Mouse (Mus musculus): ENCODE measurements at regions not wholly inside any gene's neighbourhood (a gene's known extent, or its start where the extent isn't known, plus 50 kb on each side); places are given as distances from the start of the nearest gene placed in this dataset.

GRCm38 (mm10) chr1:88838661-88839274 is 136.7 kb upstream of the Arl4c start:
- Histone ChIP-seq H3K36me3 (ENCODE audit: control insufficient read depth, insufficient read depth, low read length) (no peaks in the 10 kb centered on the region), H3K27me3 (ENCODE audit: control insufficient read depth, insufficient read depth, low read length) (no peaks in the 10 kb centered on the region), H3K27ac (ENCODE audit: low read depth, low read length) (peak overlapping the region; percentile 80), H3K4me1 (ENCODE audit: control insufficient read depth, insufficient read depth, low read length) (peaks cover 24% of the 10 kb centered on the region), H3K4me3 (ENCODE audit: low read depth, low read length) (no peak overlapping the region), H3K4me2 (no peak overlapping the region), H3K9me3 (ENCODE audit: control insufficient read depth, low read length) (no peaks in the 10 kb centered on the region), H3K9ac (ENCODE audit: low read length) (no peak overlapping the region)
- peak; percentile 86 for DNase-seq (ENCODE audit: low spot score, missing footprints)
- WGBS: 31% methylated on average over 11 of the region's 11 CpGs
- peak; percentile 77 for ATAC-seq (ENCODE audit: low FRiP score)

DNA sequence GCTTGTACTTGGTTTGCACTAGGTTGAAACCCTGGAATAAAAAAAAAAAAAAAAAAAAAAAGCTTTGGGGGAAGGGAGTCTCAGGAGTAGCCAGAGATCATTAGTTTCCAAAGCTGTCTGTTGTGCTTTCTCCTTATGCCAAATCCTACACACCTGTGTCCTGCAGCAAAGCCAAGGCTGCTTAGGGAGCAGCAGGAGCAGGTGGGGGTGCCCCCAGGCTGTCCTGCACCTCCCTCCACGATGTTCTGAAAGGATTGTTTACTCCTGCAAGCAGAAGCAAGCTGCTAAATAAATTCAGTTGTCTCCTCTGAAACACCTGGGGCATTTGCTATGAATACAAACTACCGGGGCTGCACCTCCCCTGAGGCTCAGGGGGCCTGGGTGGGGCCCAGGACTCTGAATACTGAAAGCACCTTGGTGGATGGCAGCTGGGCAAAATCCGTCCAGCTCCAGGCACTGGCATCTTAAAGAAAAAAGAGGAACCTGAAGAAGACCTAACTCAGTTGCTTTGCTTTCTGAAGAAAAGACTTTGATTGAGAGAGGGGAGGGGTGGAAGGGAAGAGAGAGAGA is 137.5 kb upstream of the Arl4c start:
- ATAC-seq (ENCODE audit: low FRiP score) (peak; percentile 8; the same call in 1 of the 2 replicates), DNase-seq (ENCODE audit: low spot score, missing footprints) (no peak)
- Histone ChIP-seq H3K36me3 (ENCODE audit: control insufficient read depth, insufficient read depth, low read length) (no peaks in the 10 kb centered on the region), H3K4me2 (no peak overlapping the region), H3K27ac (ENCODE audit: low read depth, low read length) (peak overlapping the region; percentile 80), H3K9me3 (ENCODE audit: control insufficient read depth, low read length) (no peaks in the 10 kb centered on the region), H3K4me1 (ENCODE audit: control insufficient read depth, insufficient read depth, low read length) (peaks cover 24% of the 10 kb centered on the region), H3K9ac (ENCODE audit: low read length) (peak overlapping the region; percentile 35; the same call in 1 of the 2 replicates), H3K27me3 (ENCODE audit: control insufficient read depth, insufficient read depth, low read length) (no peaks in the 10 kb centered on the region), H3K4me3 (ENCODE audit: low read depth, low read length) (no peak overlapping the region)
- WGBS: 10% methylated on average over 3 of the region's 3 CpGs

GRCm38 (mm10) chr1:88839977-88840628 is 138.1 kb upstream of the Arl4c start:
- peak; percentile 94 for DNase-seq (ENCODE audit: low spot score, missing footprints)
- Histone ChIP-seq H3K4me2 (no peak overlapping the region), H3K9me3 (ENCODE audit: control insufficient read depth, low read length) (no peaks in the 10 kb centered on the region), H3K27me3 (ENCODE audit: control insufficient read depth, insufficient read depth, low read length) (no peaks in the 10 kb centered on the region), H3K27ac (ENCODE audit: low read depth, low read length) (peak overlapping the region; percentile 80), H3K36me3 (ENCODE audit: control insufficient read depth, insufficient read depth, low read length) (no peaks in the 10 kb centered on the region), H3K9ac (ENCODE audit: low read length) (peak overlapping the region; percentile 35), H3K4me3 (ENCODE audit: low read depth, low read length) (no peak overlapping the region), H3K4me1 (ENCODE audit: control insufficient read depth, insufficient read depth, low read length) (peaks cover 24% of the 10 kb centered on the region)
- peak; percentile 91 for ATAC-seq (ENCODE audit: low FRiP score)
- WGBS: 15% methylated on average over 9 of the region's 9 CpGs

DNA sequence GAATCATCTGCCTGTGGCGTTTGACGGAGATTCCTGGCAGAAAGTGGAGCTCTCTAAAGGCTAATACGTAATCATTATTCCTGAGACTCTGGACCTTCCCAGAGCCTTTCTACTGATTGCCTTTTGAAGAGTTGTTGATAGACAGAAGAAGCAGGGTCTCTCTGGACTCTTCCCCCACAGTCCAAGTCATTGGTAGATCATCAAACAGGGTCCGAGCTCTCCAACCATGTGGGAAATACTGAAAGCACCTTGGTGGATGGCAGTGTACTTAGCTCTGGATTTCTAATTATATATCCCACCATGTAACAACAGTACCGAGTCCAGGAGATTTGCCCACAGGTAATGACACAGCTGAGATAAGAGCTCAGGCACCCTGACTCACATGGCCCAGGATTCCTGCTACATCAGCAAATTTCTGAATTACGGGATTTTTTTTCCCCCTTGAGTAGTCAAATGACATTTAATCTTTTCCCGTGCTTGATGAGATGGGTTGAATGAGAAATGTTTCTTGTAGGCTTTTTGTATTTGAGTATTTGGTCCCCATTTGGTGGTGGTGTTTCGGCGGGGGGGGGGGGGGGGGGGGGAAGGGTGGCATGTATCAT is 139.1 kb upstream of the Arl4c start:
- Histone ChIP-seq H3K36me3 (ENCODE audit: control insufficient read depth, insufficient read depth, low read length) (no peaks in the 10 kb centered on the region), H3K4me1 (ENCODE audit: control insufficient read depth, insufficient read depth, low read length) (peaks cover 24% of the 10 kb centered on the region), H3K27me3 (ENCODE audit: control insufficient read depth, insufficient read depth, low read length) (no peaks in the 10 kb centered on the region), H3K4me2 (no peak overlapping the region), H3K9me3 (ENCODE audit: control insufficient read depth, low read length) (no peaks in the 10 kb centered on the region), H3K27ac (ENCODE audit: low read depth, low read length) (peak overlapping the region; percentile 80), H3K9ac (ENCODE audit: low read length) (no peak overlapping the region), H3K4me3 (ENCODE audit: low read depth, low read length) (no peak overlapping the region)
- no peak for ATAC-seq (ENCODE audit: low FRiP score)
- WGBS: 77% methylated on average over 9 of the region's 9 CpGs
- peak; percentile 92 for DNase-seq (ENCODE audit: low spot score, missing footprints)

DNA sequence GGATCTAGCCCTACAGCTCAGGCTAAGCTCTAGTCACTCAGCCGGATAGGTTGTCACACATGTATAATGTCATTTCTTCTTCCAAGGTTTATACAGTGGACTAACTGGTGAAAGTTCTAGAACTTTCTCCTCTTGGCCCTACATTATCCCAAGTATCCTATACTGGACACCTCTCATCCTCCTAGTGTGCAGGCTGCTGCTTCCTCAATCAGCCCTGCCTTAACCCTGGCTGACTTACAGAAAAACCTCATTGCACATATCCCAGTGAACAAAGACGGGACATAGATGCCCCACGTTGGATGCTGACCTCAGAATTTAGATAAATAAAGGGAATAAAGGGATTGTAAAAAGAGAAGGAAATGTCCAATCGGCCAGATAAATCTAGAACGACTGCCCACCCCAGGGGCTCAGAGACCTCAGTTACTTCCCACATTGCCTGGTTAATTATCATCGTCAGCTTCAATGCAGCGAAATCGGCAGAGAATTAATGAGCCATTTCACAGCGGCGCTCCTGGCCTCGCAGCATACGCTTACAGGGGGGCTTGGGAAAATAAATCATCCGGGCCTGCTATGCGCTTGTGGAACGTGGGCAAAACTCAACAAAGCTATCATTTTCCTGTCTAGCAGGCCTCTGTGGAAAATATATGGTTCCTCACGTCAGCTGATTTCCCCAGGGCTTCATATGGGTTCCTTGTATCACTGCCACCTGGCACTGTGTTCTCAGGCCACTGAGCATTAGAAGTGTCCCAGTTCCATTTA is 145.5 kb upstream of the Arl4c start:
- H3K9me3 ChIP-seq (ENCODE audit: control insufficient read depth, low read length): no peaks in the 10 kb centered on the region
- no peaks in the 10 kb centered on the region for H3K4me1 ChIP-seq (ENCODE audit: control insufficient read depth, insufficient read depth, low read length)
- H3K9ac ChIP-seq (ENCODE audit: low read length): no peak overlapping the region
- no peaks in the 10 kb centered on the region for H3K27me3 ChIP-seq (ENCODE audit: control insufficient read depth, insufficient read depth, low read length)
- no peak for ATAC-seq (ENCODE audit: low FRiP score)
- peak; percentile 72 for DNase-seq (ENCODE audit: low spot score, missing footprints)
- no peaks in the 10 kb centered on the region for H3K36me3 ChIP-seq (ENCODE audit: control insufficient read depth, insufficient read depth, low read length)
- H3K4me2 ChIP-seq: no peak overlapping the region
- H3K27ac ChIP-seq (ENCODE audit: low read depth, low read length): no peak overlapping the region
- no peak overlapping the region for H3K4me3 ChIP-seq (ENCODE audit: low read depth, low read length)
- 69% methylated on average over 16 of the region's 16 CpGs for WGBS

DNA sequence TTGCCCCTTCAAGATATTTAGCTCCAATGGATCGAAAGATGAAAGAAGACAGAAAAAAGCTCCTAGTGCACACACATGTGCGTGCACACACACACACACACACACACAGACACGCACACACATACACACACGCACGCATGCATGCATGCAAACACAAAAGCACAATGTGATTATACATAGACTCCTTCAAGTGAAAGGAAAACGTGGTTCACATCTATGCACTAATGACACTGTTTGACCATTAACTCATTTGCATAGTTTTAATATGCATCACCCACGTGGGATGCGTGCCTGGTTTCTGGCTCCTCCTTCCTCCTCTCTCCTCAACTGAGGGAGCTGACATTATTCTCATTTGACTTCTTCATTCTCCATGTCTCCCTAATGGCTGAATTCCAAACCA is 146.2 kb upstream of the Arl4c start:
- no peak for DNase-seq (ENCODE audit: low spot score, missing footprints)
- Histone ChIP-seq H3K4me1 (ENCODE audit: control insufficient read depth, insufficient read depth, low read length) (no peaks in the 10 kb centered on the region), H3K9me3 (ENCODE audit: control insufficient read depth, low read length) (no peaks in the 10 kb centered on the region), H3K4me2 (no peak overlapping the region), H3K4me3 (ENCODE audit: low read depth, low read length) (no peak overlapping the region), H3K27ac (ENCODE audit: low read depth, low read length) (no peak overlapping the region), H3K27me3 (ENCODE audit: control insufficient read depth, insufficient read depth, low read length) (no peaks in the 10 kb centered on the region), H3K9ac (ENCODE audit: low read length) (no peak overlapping the region), H3K36me3 (ENCODE audit: control insufficient read depth, insufficient read depth, low read length) (no peaks in the 10 kb centered on the region)
- ATAC-seq (ENCODE audit: low FRiP score): no peak
- WGBS: 80% methylated on average over 8 of the region's 8 CpGs

DNA sequence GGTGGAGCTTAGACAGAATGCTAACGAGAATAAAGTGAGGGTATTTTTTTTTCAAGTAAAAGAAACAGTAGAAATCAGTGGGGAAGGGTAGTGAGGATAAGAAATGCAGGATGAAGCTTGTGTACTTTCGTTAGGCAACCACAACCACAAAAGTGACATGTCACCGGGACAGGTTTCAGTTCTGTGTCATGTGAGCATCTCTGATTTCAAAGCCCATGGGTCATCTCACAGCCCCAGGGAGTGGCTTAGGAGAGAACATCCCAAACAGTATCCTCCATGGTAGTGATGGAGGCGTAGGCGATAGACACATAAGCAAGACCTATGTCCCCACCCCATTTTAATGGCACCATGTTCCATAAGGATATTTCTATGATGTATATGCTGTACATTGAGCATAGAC is 147.4 kb upstream of the Arl4c start:
- H3K4me3 ChIP-seq (ENCODE audit: low read depth, low read length): no peak overlapping the region
- H3K9me3 ChIP-seq (ENCODE audit: control insufficient read depth, low read length): no peaks in the 10 kb centered on the region
- H3K36me3 ChIP-seq (ENCODE audit: control insufficient read depth, insufficient read depth, low read length): no peaks in the 10 kb centered on the region
- WGBS: 87% methylated on average over 5 of the region's 5 CpGs
- H3K4me2 ChIP-seq: no peak overlapping the region
- H3K4me1 ChIP-seq (ENCODE audit: control insufficient read depth, insufficient read depth, low read length): no peaks in the 10 kb centered on the region
- no peak overlapping the region for H3K27ac ChIP-seq (ENCODE audit: low read depth, low read length)
- H3K27me3 ChIP-seq (ENCODE audit: control insufficient read depth, insufficient read depth, low read length): no peaks in the 10 kb centered on the region
- ATAC-seq (ENCODE audit: low FRiP score): no peak
- DNase-seq (ENCODE audit: low spot score, missing footprints): no peak
- no peak overlapping the region for H3K9ac ChIP-seq (ENCODE audit: low read length)

DNA sequence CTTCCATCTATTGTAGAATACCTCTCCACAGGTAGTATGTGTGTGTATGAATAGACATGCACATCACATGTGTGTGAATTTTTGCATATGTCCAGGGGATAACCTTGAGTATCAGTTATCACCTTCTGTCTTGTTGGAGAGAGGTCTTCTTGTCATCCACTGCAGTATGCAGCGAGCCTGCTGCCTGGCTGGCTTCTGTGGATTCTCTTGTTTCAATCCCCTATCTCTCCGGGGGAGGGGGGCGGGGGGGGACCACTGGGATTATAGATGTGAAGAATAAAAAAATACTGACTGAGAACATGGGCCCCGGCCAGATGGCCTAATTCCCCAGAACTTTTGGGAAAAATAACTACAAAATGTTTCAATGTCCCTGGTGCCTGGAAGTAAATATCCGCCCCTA is 149.9 kb upstream of the Arl4c start:
- Histone ChIP-seq H3K4me2 (no peak overlapping the region), H3K27me3 (ENCODE audit: control insufficient read depth, insufficient read depth, low read length) (no peaks in the 10 kb centered on the region), H3K9ac (ENCODE audit: low read length) (no peak overlapping the region), H3K4me3 (ENCODE audit: low read depth, low read length) (no peak overlapping the region), H3K9me3 (ENCODE audit: control insufficient read depth, low read length) (no peaks in the 10 kb centered on the region), H3K36me3 (ENCODE audit: control insufficient read depth, insufficient read depth, low read length) (no peaks in the 10 kb centered on the region), H3K4me1 (ENCODE audit: control insufficient read depth, insufficient read depth, low read length) (no peaks in the 10 kb centered on the region), H3K27ac (ENCODE audit: low read depth, low read length) (no peak overlapping the region)
- ATAC-seq (ENCODE audit: low FRiP score) (no peak), DNase-seq (ENCODE audit: low spot score, missing footprints) (no peak)
- WGBS: 88% methylated on average over 5 of the region's 5 CpGs
